Mouse (Mus musculus) small intestine, adult 2 months (tissue): ENCODE data around the gene Rph3al. TPM values are rescaled to one million over a fixed set of nuclear protein-coding genes. Genes with fewer than 3 reads are reported as not detected.

Experiments used
- H3K27ac ChIP-seq: fragments of 200-500 bp; 2 replicates; pipeline ENCODE4 v1.5.1; 2012; ENCODE audit warnings: low read depth, low read length, control low read depth, inconsistent platforms; ENCODE audit not compliant: insufficient read depth
- H3K27me3 ChIP-seq: fragments of 200-500 bp; 2 replicates; pipeline ENCODE4 v1.6.1; 2012; ENCODE audit warnings: mild to moderate bottlenecking, moderate library complexity, low read length, inconsistent platforms; ENCODE audit not compliant: control insufficient read depth, insufficient read depth
- H3K36me3 ChIP-seq: fragments of 200-500 bp; 2 replicates; pipeline ENCODE4 v1.6.1; 2012; ENCODE audit warnings: mild to moderate bottlenecking, low read length, control low read depth, inconsistent platforms; ENCODE audit not compliant: control insufficient read depth, insufficient read depth
- H3K4me1 ChIP-seq: fragments of 200-500 bp; 2 replicates; pipeline ENCODE4 v1.6.1; 2012; ENCODE audit warnings: low read length, inconsistent platforms, mixed read lengths; ENCODE audit not compliant: control insufficient read depth, insufficient read depth, insufficient read length
- H3K4me3 ChIP-seq: fragments of 200-500 bp; 2 replicates; pipeline ENCODE4 v1.5.1; 2012; ENCODE audit warnings: low read depth, mild to moderate bottlenecking, control low read depth, inconsistent platforms, low read length, moderate library complexity
- CTCF ChIP-seq: fragments of 200-500 bp; IDR thresholded peaks from 2 replicates; pipeline ENCODE4 v1.5.1; 2012; ENCODE audit warnings: low read depth, mild to moderate bottlenecking, control low read depth, inconsistent platforms, low read length, moderate library complexity, mixed read lengths; ENCODE audit not compliant: insufficient replicate concordance, insufficient read length; ENCODE audit errors: extremely low read depth
- POLR2A ChIP-seq: fragments of 200-500 bp; IDR thresholded peaks from 2 replicates; pipeline ENCODE4 v1.6.1; 2012; ENCODE audit warnings: low read depth, mild to moderate bottlenecking, control low read depth, inconsistent platforms, low read length, moderate library complexity
- WGBS: fragments of 180-500 bp; shearing (Covaris S2); methylation state at CpG from one replicate; pipeline ENCODE4 v1.1.7; 2018; 5-methylcytosine and 5-hydroxymethylcytosine counted together
- polyA plus RNA-seq: library from polyadenylated mRNA; depleted of rRNA; stranded (reverse); fragments of >200 nt; gene quantifications from 2 replicates; pipeline ENCODE4 v1.2.3, GENCODE M21; 2012

Rph3al gene
- polyA plus RNA-seq, 1 experiment = 12.6 TPM

DNA sequence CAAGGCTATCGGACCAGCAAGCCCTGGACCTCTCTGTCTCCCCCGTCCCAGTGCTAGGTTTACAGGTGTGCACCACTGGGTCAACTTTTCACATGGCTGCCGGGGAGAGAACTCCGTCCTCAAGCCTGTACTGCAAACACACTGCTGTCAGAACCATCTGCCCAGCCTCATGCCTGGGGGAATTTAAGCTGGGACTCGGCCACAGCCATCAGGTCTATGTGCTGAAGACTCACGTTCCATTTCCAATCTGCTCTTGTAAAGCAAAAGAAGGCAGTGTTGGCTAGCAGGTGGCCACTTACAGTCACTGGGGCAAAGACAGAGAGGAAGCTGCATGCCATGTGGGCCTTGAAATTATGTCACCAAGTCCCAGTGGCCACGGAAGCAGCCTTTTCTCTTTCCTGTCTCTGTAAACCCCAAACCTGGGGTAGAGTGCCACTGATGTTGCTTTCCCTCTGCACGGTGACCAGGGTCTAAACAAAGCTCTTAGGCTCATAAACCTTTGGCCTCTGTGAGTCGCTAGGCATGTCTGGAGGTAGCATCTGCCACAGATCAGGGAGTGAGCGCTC lies 99.3 kb downstream of the Rph3al start:
- H3K27ac ChIP-seq = no peak overlapping the region
- H3K36me3 ChIP-seq = no peaks in the 10 kb centered on the region
- 82% methylated on average over 10 of the region's 10 CpGs for WGBS
- TF ChIP-seq POLR2A (no peak), CTCF (no peak)
- no peaks in the 10 kb centered on the region for H3K4me1 ChIP-seq
- no peaks in the 10 kb centered on the region for H3K27me3 ChIP-seq
- H3K4me3 ChIP-seq = no peak overlapping the region

- no peaks in the 10 kb centered on the region for H3K4me1 ChIP-seq
- no peaks in the 10 kb centered on the region for H3K27me3 ChIP-seq
- H3K27ac ChIP-seq = no peak overlapping the region
- H3K36me3 ChIP-seq = peaks cover 5% of the 10 kb centered on the region; the same call in 1 of the 2 replicates
- WGBS = 69% methylated on average over 11 of the region's 11 CpGs
- no peak overlapping the region for H3K4me3 ChIP-seq
- TF ChIP-seq POLR2A (no peak), CTCF (no peak)
Observed at GRCm38 (mm10) chr11:75836240-75836610, 102.0 kb downstream of the Rph3al start.

DNA sequence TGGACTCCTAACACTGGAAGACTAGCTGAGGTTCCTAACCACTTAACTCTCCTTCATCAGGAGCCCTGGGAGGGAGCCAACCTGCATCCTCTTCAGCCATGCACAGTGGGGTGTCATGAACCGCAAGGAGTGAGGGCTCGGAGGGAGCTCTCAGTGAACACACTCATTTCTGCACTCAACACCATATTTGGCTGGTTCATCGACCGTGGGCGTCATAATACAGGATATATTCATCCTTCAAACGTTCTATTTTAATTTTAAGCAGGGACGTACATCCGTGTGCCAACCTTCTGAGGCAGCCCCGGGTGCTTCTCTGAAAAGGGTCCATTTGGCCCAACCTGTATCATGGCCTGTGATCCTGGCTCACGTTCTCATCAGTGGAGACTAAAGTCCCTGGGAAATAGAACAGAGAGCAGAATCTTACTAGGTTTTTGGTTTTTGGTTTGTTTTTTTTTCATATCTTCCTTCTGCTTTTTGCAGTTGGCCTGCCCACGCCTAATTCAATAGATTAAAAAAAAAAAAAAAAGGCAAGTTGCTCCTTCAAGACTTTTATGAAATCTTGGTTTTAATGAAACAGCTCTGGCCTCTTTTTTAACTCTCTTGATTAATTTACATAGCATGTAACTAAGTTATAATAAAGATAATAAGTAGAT lies 102.5 kb downstream of the Rph3al start:
- Histone ChIP-seq H3K4me3 (no peak overlapping the region), H3K36me3 (peaks cover 5% of the 10 kb centered on the region; the same call in 1 of the 2 replicates), H3K27ac (no peak overlapping the region), H3K27me3 (no peaks in the 10 kb centered on the region), H3K4me1 (no peaks in the 10 kb centered on the region)
- WGBS = 62% methylated on average over 11 of the region's 11 CpGs
- TF ChIP-seq POLR2A (no peak), CTCF (no peak)

DNA sequence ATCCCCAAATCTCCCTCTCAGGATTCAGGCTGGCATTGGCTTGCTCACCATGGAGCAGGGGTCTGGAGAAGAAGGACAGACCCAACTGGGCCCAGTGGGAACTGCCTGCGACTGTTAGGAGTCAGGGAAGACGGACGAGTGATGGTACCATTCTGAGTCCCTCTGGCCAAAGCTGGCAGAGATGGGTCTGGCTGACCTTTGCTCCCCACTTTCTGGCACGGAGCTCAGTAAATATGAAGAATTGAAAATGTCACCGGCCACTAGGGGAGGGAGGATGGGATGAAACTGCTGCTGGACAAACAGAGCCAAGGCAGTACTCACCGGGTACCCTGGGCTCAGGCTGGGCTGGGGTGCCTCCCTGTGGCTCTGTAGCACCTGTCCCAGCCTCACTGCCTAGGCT lies 105.1 kb downstream of the Rph3al start:
- Histone ChIP-seq H3K36me3 (peaks cover 8% of the 10 kb centered on the region), H3K27me3 (no peaks in the 10 kb centered on the region), H3K4me3 (no peak overlapping the region), H3K4me1 (no peaks in the 10 kb centered on the region), H3K27ac (no peak overlapping the region)
- TF ChIP-seq POLR2A (no peak), CTCF (no peak)
- 67% methylated on average over 6 of the region's 6 CpGs for WGBS

- Histone ChIP-seq H3K27me3 (no peaks in the 10 kb centered on the region), H3K36me3 (peaks cover 8% of the 10 kb centered on the region), H3K4me3 (no peak overlapping the region), H3K4me1 (no peaks in the 10 kb centered on the region), H3K27ac (no peak overlapping the region)
- WGBS = 91% methylated on average over 3 of the region's 3 CpGs
- TF ChIP-seq CTCF (no peak), POLR2A (no peak)
Observed at GRCm38 (mm10) chr11:75830386-75830785, 107.8 kb downstream of the Rph3al start.

GRCm38 (mm10) chr11:75827414-75827813 lies 110.8 kb downstream of the Rph3al start:
- no peaks in the 10 kb centered on the region for H3K4me1 ChIP-seq
- H3K27me3 ChIP-seq = no peaks in the 10 kb centered on the region
- H3K4me3 ChIP-seq = no peak overlapping the region
- no peak overlapping the region for H3K27ac ChIP-seq
- H3K36me3 ChIP-seq = peaks cover 4% of the 10 kb centered on the region; the same call in 1 of the 2 replicates
- TF ChIP-seq CTCF (no peak), POLR2A (no peak)
- WGBS = 81% methylated on average over 8 of the region's 8 CpGs

DNA sequence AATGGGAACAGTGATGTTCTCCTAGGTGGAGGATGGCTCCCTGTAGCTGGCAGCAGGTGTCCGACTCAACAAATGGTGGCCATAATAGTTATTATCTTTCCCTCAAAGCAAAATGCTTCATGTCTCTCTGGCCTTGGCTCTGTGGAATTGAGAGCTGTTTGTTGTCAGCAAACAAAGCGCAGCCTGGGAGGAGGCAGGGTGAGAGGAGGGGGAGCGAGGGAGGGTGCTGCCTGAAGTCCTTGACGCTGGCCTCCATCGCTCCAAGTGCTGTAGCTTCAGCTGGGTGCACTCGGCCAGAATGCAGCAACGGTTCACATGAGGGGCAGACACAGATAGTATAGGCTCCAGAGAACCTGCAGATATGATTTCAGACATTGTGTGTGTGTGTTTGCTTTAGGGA lies 114.7 kb downstream of the Rph3al start:
- H3K4me3 ChIP-seq = no peak overlapping the region
- TF ChIP-seq CTCF (no peak), POLR2A (no peak)
- H3K27ac ChIP-seq = no peak overlapping the region
- no peaks in the 10 kb centered on the region for H3K36me3 ChIP-seq
- 64% methylated on average over 7 of the region's 7 CpGs for WGBS
- no peaks in the 10 kb centered on the region for H3K4me1 ChIP-seq
- H3K27me3 ChIP-seq = no peaks in the 10 kb centered on the region
